Mouse (Mus musculus) gastrocnemius, postnatal 4 days (tissue): ENCODE measurements around the gene Syne1. TPM values are rescaled to one million over a fixed set of nuclear protein-coding genes. Genes with fewer than 3 reads are reported as not detected.
A peak's percentile ranks its signal among the peaks of the same experiment; 100 is the strongest.

Source experiments
- DNase-seq, 2 experiments: peaks; one replicate each; pipeline ENCODE4 v3.0.0; 2021 to 2022; ENCODE audit warnings: low spot score in 2 of 2, mixed read lengths in 2 of 2
- long read RNA-seq, 2 experiments: library from polyadenylated mRNA; stranded (forward); transcript quantifications; one replicate each; pipeline ENCODE4 v2.0.0; 2021
- total RNA-seq, 2 experiments: library from RNA; stranded (reverse); gene quantifications; 2 replicates each; pipeline ENCODE4 v1.2.3; 2021

Gene Syne1
- total RNA-seq: 10 to 100 TPM; 87.0 to 87.9 TPM
- long read RNA-seq, experiment 1, partial matches to known transcripts: 1 of 3 reads
- long read RNA-seq, experiment 1, other reads (novel, unspliced or antisense): 1 of 3 reads
- long read RNA-seq, experiment 2, partial matches to known transcripts: 3 of 7 reads
- long read RNA-seq, experiment 2, other reads (novel, unspliced or antisense): 3 of 7 reads

GRCm38 (mm10) chr10:5551382-5551781 lies at the start of gene Syne1:
Gene Syne1, minus strand, starts transcription at chr10:5551482.
- no peak for DNase-seq

GRCm38 (mm10) chr10:5600123-5600522 lies 48.8 kb upstream of the Syne1 start:
- DNase-seq: peak; percentile 23 to 54

GRCm38 (mm10) chr10:5596559-5596958 lies 45.3 kb upstream of the Syne1 start:
- DNase-seq: no peak

- no peak for DNase-seq
Observed at GRCm38 (mm10) chr10:5594457-5594856, 43.2 kb upstream of the Syne1 start.

- no peak for DNase-seq
Observed at GRCm38 (mm10) chr10:5593464-5593863, 42.2 kb upstream of the Syne1 start, which contains the start of gene Myct1. Gene Myct1, plus strand, starts transcription at chr10:5593775.

- DNase-seq: no peak
Observed at GRCm38 (mm10) chr10:5591996-5592395, 40.7 kb upstream of the Syne1 start.

- DNase-seq: no peak
Observed at GRCm38 (mm10) chr10:5591061-5591460, 39.8 kb upstream of the Syne1 start.

GRCm38 (mm10) chr10:5573328-5573727 lies 22.0 kb upstream of the Syne1 start:
- no peak for DNase-seq

GRCm38 (mm10) chr10:5571332-5571731 lies 20.1 kb upstream of the Syne1 start:
- DNase-seq: no peak

GRCm38 (mm10) chr10:5570059-5570458 lies 18.8 kb upstream of the Syne1 start:
- DNase-seq: no peak

- DNase-seq: no peak
Observed at GRCm38 (mm10) chr10:5568991-5569390, 17.7 kb upstream of the Syne1 start.

GRCm38 (mm10) chr10:5561706-5562105 lies 10.4 kb upstream of the Syne1 start:
- no peak for DNase-seq

GRCm38 (mm10) chr10:5560526-5560925 lies 9.2 kb upstream of the Syne1 start:
- DNase-seq: no peak

- no peak for DNase-seq
Observed at GRCm38 (mm10) chr10:5558808-5559207, 7.5 kb upstream of the Syne1 start.

- DNase-seq: no peak
Observed at GRCm38 (mm10) chr10:5554941-5555340, 3.7 kb upstream of the Syne1 start.

- peak in 1 of 2 experiments; percentile 20 for DNase-seq
Observed at GRCm38 (mm10) chr10:5550168-5551021, 887 bp downstream of the Syne1 start.

GRCm38 (mm10) chr10:5549871-5550167 lies 1.5 kb downstream of the Syne1 start:
- DNase-seq: no peak

- DNase-seq: no peak
Observed at GRCm38 (mm10) chr10:5548651-5549050, 2.6 kb downstream of the Syne1 start.

GRCm38 (mm10) chr10:5547769-5548168 lies 3.5 kb downstream of the Syne1 start:
- no peak for DNase-seq

- DNase-seq: no peak
Observed at GRCm38 (mm10) chr10:5546428-5546827, 4.9 kb downstream of the Syne1 start.

- DNase-seq: no peak
Observed at GRCm38 (mm10) chr10:5528284-5528683, 23.0 kb downstream of the Syne1 start.

GRCm38 (mm10) chr10:5527634-5528033 lies 23.6 kb downstream of the Syne1 start:
- no peak for DNase-seq

- no peak for DNase-seq
Observed at GRCm38 (mm10) chr10:5522904-5523303, 28.4 kb downstream of the Syne1 start.
